Mouse (Mus musculus) cerebellum, adult 2 months (tissue): ENCODE data around the gene Slc12a1. TPM values are rescaled to one million over a fixed set of nuclear protein-coding genes. Genes with fewer than 3 reads are reported as not detected.
A peak's percentile ranks its signal among the peaks of the same experiment; 100 is the strongest.

Experiments used
- DNase-seq, 2 experiments: peaks; one replicate each; pipeline ENCODE4 v3.0.0; 2021
- H3K27ac ChIP-seq: fragments of 200-500 bp; 2 replicates; pipeline ENCODE4 v1.5.1; 2012; ENCODE audit warnings: low read length, control low read depth, inconsistent platforms; ENCODE audit not compliant: insufficient read depth
- H3K27me3 ChIP-seq: fragments of 200-500 bp; 2 replicates; pipeline ENCODE4 v1.6.1; 2012; ENCODE audit warnings: inconsistent platforms, mild to moderate bottlenecking, low read length, moderate library complexity; ENCODE audit not compliant: control insufficient read depth, insufficient read depth
- H3K4me1 ChIP-seq: fragments of 200-500 bp; 2 replicates; pipeline ENCODE4 v1.6.1; 2011; ENCODE audit warnings: low read length; ENCODE audit not compliant: control insufficient read depth, insufficient read depth
- H3K4me3 ChIP-seq: fragments of 200-500 bp; replicated peaks from 2 replicates; pipeline ENCODE3; 2011; ENCODE audit warnings: mild to moderate bottlenecking, low read depth, low read length, control low read depth; ENCODE audit not compliant: insufficient read depth
- CTCF ChIP-seq: fragments of 200-500 bp; IDR thresholded peaks from 2 replicates; pipeline ENCODE4 v1.5.1; 2011; ENCODE audit warnings: low read depth, mild to moderate bottlenecking, control low read depth, low read length, moderate library complexity, borderline replicate concordance; ENCODE audit not compliant: insufficient read depth
- POLR2A ChIP-seq: fragments of 200-500 bp; IDR thresholded peaks from 2 replicates; pipeline ENCODE4 v1.6.1; 2011; ENCODE audit warnings: low read length, control low read depth, borderline replicate concordance; ENCODE audit not compliant: insufficient read depth
- WGBS: fragments of 180-500 bp; shearing (Covaris S2); methylation state at CpG from one replicate; pipeline ENCODE4 v1.1.7; 2018; 5-methylcytosine and 5-hydroxymethylcytosine counted together
- polyA plus RNA-seq: library from polyadenylated mRNA; depleted of rRNA; stranded (reverse); fragments of >200 nt; gene quantifications from 2 replicates; pipeline ENCODE4 v1.2.3, GENCODE M21; 2012

Slc12a1 gene
- polyA plus RNA-seq, 1 experiment: 0.07 TPM

- Histone ChIP-seq H3K27me3 (no peaks in the 10 kb centered on the region), H3K4me1 (peaks cover 3% of the 10 kb centered on the region; the same call in 1 of the 2 replicates), H3K27ac (no peak overlapping the region), H3K4me3 (no peak overlapping the region)
- TF ChIP-seq POLR2A (no peak), CTCF (no peak)
- WGBS: 38% methylated on average over 7 of the region's 7 CpGs
- no peak for DNase-seq
Observed at GRCm38 (mm10) chr2:125178225-125178798, 26.0 kb downstream of the Slc12a1 start.

- WGBS: 76% methylated on average over 11 of the region's 11 CpGs
- H3K27me3 ChIP-seq: no peaks in the 10 kb centered on the region
- no peak for TF ChIP-seq POLR2A
- TF ChIP-seq CTCF: no peak
- H3K27ac ChIP-seq: no peak overlapping the region
- no peak overlapping the region for H3K4me3 ChIP-seq
- DNase-seq: no peak
- H3K4me1 ChIP-seq: no peaks in the 10 kb centered on the region
Observed at GRCm38 (mm10) chr2:125187904-125188303, 35.6 kb downstream of the Slc12a1 start.

DNA sequence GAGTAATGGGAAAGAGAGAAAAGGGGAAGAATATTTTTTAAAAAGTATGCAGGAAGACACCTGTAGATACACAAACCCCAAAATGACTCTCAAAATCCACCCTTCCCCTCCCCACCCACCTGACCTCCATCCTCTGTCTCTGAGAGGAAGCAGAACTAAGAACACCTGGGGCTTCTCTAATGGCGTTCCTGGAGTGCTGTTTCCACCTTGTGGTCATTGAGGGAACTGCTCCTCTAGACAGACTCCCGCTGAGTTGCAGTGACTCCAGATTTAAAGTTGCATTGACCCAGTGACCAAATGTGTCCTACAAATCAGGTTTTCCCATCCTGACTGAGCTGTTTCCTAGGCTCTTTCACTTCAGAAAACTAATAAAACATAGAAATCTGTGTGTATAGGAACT lies 36.9 kb downstream of the Slc12a1 start:
- Histone ChIP-seq H3K4me3 (no peak overlapping the region), H3K27me3 (no peaks in the 10 kb centered on the region), H3K27ac (no peak overlapping the region), H3K4me1 (no peaks in the 10 kb centered on the region)
- peak; percentile 53 to 61 for DNase-seq
- WGBS: 0% methylated on average over 2 of the region's 2 CpGs
- TF ChIP-seq CTCF (peak; percentile 97), POLR2A (no peak)

GRCm38 (mm10) chr2:125192905-125193304 lies 40.6 kb downstream of the Slc12a1 start:
- no peak for TF ChIP-seq POLR2A
- TF ChIP-seq CTCF: no peak
- DNase-seq: no peak
- Histone ChIP-seq H3K27me3 (no peaks in the 10 kb centered on the region), H3K4me1 (no peaks in the 10 kb centered on the region), H3K4me3 (no peak overlapping the region), H3K27ac (no peak overlapping the region)

GRCm38 (mm10) chr2:125196771-125197170 lies 44.5 kb downstream of the Slc12a1 start:
- Histone ChIP-seq H3K27me3 (no peaks in the 10 kb centered on the region), H3K4me3 (no peak overlapping the region), H3K27ac (no peak overlapping the region), H3K4me1 (no peaks in the 10 kb centered on the region)
- TF ChIP-seq CTCF (no peak), POLR2A (no peak)
- no peak for DNase-seq
- 42% methylated on average over 7 of the region's 7 CpGs for WGBS

DNA sequence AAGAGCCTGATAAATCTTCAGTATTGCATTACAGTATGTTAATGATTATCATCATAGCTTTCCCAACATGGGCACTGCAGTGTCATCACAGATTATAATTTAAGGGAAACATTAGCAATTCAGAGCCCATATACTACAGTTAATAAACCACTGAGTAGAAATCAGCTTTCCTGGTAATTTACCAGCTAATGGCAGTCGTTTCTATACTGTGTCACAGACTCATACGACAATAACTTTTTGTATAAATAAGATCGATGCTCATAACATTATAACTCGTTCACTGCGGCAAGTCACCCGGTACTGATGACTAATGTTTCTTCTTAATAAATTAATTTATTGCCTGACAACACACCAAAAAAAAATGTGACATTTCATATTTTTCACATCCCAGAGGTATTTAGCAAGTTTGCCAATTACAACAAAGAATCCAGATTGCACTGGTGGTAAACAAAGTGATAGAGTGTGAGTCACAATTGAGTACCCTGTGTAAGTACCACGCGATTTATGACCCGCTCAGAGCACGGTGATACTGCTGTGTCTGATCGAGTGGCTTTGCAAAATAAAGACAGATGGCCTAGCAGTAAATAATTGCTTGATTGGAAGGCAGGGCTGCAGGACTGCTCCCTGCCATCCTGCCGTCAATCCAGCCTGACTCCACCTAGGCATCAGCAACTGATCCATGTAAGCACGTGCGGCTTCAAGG lies 56.7 kb downstream of the Slc12a1 start:
- DNase-seq: no peak
- 52% methylated on average over 14 of the region's 14 CpGs for WGBS
- Histone ChIP-seq H3K4me3 (no peak overlapping the region), H3K27me3 (no peaks in the 10 kb centered on the region), H3K27ac (no peak overlapping the region), H3K4me1 (no peaks in the 10 kb centered on the region)
- no peak for TF ChIP-seq POLR2A
- TF ChIP-seq CTCF: no peak

DNA sequence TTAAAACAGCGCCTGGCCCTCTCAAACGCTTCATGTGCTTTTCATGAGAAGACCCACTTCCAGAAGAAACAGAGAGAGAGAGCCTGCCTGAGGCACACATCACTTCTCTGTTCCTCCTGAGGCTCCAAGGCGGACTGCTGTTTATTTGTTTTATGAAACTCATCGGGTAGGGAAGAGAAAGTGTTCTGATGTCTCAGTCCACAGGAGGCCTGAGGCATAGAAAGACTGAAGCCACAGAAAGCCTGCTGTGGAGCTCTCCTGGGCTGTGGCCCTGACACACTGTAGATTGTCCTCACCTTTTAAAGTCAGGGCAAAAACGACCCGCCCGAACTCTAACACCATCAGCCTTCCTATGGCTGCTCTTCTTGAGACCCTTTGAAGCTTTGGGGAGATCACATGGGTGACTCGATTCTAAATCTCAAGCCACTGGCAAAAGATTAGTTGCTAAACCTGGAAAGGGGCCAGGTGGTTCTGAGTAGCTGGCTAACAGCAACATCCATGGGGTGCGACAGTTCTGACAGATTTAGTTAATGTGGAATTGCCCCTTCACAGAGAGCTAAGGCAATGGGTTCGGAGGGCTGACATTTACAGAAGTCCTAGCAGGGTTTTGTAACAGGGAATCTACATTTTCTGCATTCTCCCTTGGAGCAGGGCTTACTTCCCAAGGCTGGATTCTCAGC lies 59.7 kb downstream of the Slc12a1 start:
- Histone ChIP-seq H3K4me1 (no peaks in the 10 kb centered on the region), H3K27ac (no peak overlapping the region), H3K4me3 (no peak overlapping the region), H3K27me3 (no peaks in the 10 kb centered on the region; the same call in 1 of the 2 replicates)
- WGBS: 53% methylated on average over 10 of the region's 10 CpGs
- DNase-seq: no peak
- no peak for TF ChIP-seq POLR2A
- no peak for TF ChIP-seq CTCF
